Mouse (Mus musculus) regulatory T cell (primary cell): ENCODE results near the gene Mtmr2.

Experiments
- in situ Hi-C: fragments of 300-600 bp; cut with MboI, MseI; formaldehyde crosslinking; loops from one replicate; pipeline ENCODE4 v1.15.1; 2025; ENCODE audit warnings: high pct_unique_total_duplicates

The Mtmr2 gene

GRCm38 (mm10) chr9:13806854-13807253 is 58.6 kb downstream of the Mtmr2 start:
- in situ Hi-C loops, result no loop called here

DNA sequence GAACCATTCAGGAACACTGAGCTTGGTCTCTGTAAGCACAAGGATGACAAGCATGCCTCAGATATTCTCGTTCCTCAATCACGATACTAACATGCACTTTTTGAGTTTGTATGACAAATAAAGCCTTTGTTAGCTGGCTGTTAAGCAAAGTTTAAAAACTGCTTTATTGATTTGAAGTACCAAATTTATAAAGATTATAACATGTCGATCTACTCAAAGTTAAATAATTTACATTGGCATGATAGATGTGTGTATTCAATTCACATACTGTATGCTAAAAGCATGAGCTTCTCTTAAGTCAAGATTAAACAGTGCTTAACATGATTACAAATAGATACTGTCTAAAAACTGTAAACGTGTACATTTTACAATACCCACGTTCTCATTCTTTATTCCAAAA is 59.4 kb downstream of the Mtmr2 start:
- in situ Hi-C loops, result no loop called here

- in situ Hi-C loops, result no loop called here
Measured at GRCm38 (mm10) chr9:13809937-13810336, 61.7 kb downstream of the Mtmr2 start.

DNA sequence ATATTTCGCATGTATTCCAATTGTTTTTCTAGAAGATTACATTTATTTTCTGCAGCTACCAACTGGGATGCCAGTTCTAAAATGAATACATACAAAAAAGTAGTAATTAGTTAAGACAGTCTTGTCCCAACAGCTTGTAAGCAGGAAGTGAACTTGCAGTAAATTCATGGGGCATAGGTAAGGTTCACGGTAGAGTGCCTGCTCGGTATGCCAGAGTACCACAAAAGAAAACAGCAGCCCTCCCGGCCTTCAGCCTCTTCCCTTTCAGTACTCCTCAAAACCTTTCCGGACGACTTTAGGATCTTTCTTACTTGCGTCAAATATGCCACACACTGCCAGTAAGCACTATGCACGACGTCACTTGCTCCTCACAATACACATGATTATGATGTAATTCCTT is 70.2 kb downstream of the Mtmr2 start:
- in situ Hi-C loops, result no loop called here

DNA sequence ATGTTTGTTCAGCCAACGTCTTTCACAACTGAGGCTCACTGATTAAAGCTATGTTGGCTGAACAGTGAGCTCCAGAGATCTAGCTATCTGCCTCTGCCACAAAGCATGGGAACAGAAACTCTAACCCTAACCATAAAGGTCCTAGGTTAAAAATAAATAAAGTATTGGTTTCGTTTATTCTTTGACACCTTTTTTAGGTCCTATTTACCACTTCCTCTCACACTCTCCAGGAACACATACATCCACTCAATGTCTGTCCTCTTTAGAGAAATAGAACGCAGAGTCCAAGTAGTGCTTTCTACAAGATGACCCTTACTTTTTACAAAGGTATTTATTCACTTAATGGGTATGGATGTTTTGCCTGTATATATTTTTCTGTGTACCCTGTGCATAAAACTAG is 72.6 kb downstream of the Mtmr2 start:
- in situ Hi-C loops, result loop anchor here (5.0 kb wide), 1 partner anchor 1492 kb away; no protein-coding TSS in a partner anchor

GRCm38 (mm10) chr9:13825896-13826295 is 77.7 kb downstream of the Mtmr2 start:
- in situ Hi-C loops, result no loop called here

GRCm38 (mm10) chr9:13826391-13826805 is 78.2 kb downstream of the Mtmr2 start:
- in situ Hi-C loops, result no loop called here

DNA sequence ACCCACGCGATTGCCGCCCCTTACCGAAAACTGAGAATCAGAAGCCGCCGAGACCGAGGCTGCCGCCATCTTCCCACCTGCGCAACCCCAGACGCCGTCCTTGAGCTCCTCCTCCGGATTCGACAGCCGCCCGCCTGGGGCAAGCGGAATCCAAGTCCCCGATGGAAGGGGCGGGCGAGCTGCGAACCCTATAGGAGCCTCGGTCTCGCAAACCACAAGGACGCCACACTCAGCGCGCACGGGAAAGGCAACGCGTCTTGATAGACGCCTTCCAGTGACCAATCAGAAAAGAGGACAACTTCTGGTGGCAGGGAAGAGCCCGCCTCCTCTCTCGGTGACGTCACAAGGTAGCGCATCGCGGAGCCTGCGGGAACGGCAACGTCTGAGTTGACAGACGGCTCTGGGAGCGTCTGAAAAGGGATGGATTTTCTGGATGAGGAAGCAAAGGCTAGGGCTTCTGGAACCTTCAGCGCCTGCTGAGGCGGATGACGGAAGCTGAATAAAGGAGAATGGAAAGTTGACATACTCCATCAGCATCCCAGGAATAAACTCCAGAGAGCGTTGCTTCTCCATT is 78.7 kb downstream of the Mtmr2 start, which contains the start of gene Cep57:
Cep57 (minus strand) TSS at position 276 of the 574 bp plus-strand sequence.
- in situ Hi-C loops, result no loop called here

GRCm38 (mm10) chr9:13827406-13828086 is 79.3 kb downstream of the Mtmr2 start, which contains the start of gene Fam76b:
Fam76b (plus strand) TSS chr9:13827716.
- in situ Hi-C loops, result no loop called here

GRCm38 (mm10) chr9:13828087-13828441 is 79.9 kb downstream of the Mtmr2 start:
- in situ Hi-C loops, result no loop called here

- in situ Hi-C loops, result no loop called here
Measured at GRCm38 (mm10) chr9:13835256-13835655, 87.0 kb downstream of the Mtmr2 start.

DNA sequence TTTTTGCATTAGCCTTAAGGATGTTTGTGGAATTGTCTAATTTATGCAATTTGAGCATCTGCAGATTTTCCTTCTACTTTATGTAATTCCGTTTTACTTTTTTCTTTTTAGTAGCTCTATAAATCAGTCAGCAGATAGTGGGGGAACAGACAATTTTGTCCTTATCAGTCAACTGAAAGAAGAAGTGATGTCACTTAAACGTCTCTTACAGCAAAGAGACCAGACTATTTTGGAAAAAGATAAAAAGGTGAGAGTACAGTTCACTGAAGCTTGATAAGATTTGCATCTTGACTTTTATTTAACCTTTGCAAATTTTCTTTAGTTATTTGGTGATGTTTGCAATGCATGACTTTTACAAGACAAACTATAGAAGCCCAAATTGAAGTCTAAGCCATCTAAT is 88.5 kb downstream of the Mtmr2 start:
- in situ Hi-C loops, result no loop called here

DNA sequence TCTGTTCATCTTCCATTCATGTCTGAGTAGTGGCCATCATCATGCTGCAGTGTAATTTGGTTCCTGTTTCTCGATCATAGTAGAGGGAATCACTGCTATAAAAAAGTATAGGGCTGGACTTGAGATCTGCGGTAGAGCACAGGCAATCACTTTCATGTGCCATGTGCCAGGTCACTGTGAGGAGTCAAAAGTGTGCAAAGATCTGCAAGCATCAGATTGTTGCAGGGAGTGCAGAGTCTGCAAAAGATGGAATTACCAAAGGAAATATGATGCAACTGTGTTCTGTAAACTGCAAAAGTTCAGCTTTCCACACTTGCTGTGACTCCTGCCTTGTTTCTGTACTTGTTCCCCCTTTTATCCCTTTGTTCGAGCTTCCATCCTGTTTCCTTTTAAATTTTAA is 99.4 kb downstream of the Mtmr2 start:
- in situ Hi-C loops, result no loop called here

DNA sequence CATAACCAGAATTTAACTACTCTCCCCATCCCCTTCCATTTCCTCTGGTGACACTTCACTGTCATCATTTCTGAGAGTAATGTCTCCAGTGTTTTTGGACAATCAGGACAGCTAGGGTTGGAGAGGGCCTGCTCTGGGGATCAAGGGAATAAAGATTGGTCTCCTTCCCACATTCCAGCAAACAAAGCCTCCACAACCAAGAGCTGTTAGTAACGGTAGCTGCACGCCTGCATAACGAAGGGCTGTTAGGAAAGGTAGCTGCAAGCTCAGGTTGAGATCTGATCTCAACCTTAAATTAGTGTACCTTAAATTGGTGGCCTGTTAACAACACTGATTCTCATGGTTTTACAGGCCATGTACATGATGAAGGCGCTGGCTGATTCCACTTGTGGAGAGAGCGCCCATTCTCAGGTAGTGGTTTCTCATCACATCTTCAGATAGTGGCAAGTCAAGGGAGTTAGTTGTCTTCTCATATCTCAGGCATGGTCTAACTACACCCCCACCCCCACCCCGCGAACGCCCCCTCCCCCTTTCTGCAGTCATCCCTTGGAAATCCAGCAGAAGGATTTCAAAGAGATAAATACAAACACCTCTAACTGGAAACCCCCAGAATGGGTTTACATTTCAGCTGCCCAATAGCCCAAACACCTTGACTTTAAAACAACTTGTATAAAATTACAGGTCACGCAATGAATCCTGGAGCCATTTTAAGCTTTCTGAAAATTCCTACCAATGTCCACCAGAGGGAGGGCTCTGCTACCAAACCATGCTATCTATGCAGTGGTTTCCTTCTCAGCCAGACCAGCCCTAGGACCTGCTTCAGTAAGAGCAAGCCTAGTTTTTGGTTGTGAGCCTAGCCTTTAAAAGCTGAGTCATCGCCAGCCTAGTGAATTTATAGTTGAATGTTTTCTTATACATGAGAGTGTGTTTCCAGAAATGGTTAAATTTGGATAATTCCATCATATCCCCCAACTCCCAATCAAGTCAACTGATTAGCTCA is 100.6 kb downstream of the Mtmr2 start:
- in situ Hi-C loops, result no loop called here

- in situ Hi-C loops, result no loop called here
Measured at GRCm38 (mm10) chr9:13853876-13854275, 105.7 kb downstream of the Mtmr2 start.
